Mouse (Mus musculus): ENCODE results near the gene Nemp1.

The Nemp1 gene

GRCm38 (mm10) chr10:127721671-127722418 is 55.1 kb downstream of the Nemp1 start:
- peak in 1 of 2 experiments; percentile 34 for DNase-seq (ENCODE audit: low spot score in 2 of 2)

- no peak for DNase-seq (ENCODE audit: low spot score in 2 of 2)
Observed at GRCm38 (mm10) chr10:127724178-127724577, 57.5 kb downstream of the Nemp1 start, which contains the start of gene Tac2. TSS of gene Tac2 (plus strand) at chr10:127724478.

GRCm38 (mm10) chr10:127725136-127725535 is 58.4 kb downstream of the Nemp1 start:
- no peak for DNase-seq (ENCODE audit: low spot score in 2 of 2)

- no peak for DNase-seq (ENCODE audit: low spot score in 2 of 2)
Observed at GRCm38 (mm10) chr10:127728437-127728836, 61.7 kb downstream of the Nemp1 start.

- DNase-seq (ENCODE audit: low spot score in 2 of 2): no peak
Observed at GRCm38 (mm10) chr10:127730285-127730932, 63.7 kb downstream of the Nemp1 start.

GRCm38 (mm10) chr10:127730933-127731310 is 64.2 kb downstream of the Nemp1 start:
- DNase-seq (ENCODE audit: low spot score in 2 of 2): no peak

GRCm38 (mm10) chr10:127731397-127731796 is 64.7 kb downstream of the Nemp1 start:
- DNase-seq (ENCODE audit: low spot score in 2 of 2): no peak

- no peak for DNase-seq (ENCODE audit: low spot score in 2 of 2)
Observed at GRCm38 (mm10) chr10:127734434-127734833, 67.7 kb downstream of the Nemp1 start.

GRCm38 (mm10) chr10:127736266-127736665 is 69.6 kb downstream of the Nemp1 start:
- no peak for DNase-seq (ENCODE audit: low spot score in 2 of 2)

GRCm38 (mm10) chr10:127736916-127737315 is 70.2 kb downstream of the Nemp1 start:
- DNase-seq (ENCODE audit: low spot score in 2 of 2): no peak

- no peak for DNase-seq (ENCODE audit: low spot score in 2 of 2)
Observed at GRCm38 (mm10) chr10:127737552-127737951, 70.9 kb downstream of the Nemp1 start.

- DNase-seq (ENCODE audit: low spot score in 2 of 2): no peak
Observed at GRCm38 (mm10) chr10:127738151-127738882, 71.6 kb downstream of the Nemp1 start.

- DNase-seq (ENCODE audit: low spot score in 2 of 2): peak; percentile 81 to 85
Observed at GRCm38 (mm10) chr10:127739083-127739660, 72.5 kb downstream of the Nemp1 start, which contains the start of gene Zbtb39. TSS of gene Zbtb39 (plus strand) at chr10:127739538.

GRCm38 (mm10) chr10:127739661-127740161 is 73.0 kb downstream of the Nemp1 start:
- peak in 1 of 2 experiments; percentile 32 for DNase-seq (ENCODE audit: low spot score in 2 of 2)

GRCm38 (mm10) chr10:127744661-127745060 is 78.0 kb downstream of the Nemp1 start:
- DNase-seq (ENCODE audit: low spot score in 2 of 2): no peak

- no peak for DNase-seq (ENCODE audit: low spot score in 2 of 2)
Observed at GRCm38 (mm10) chr10:127745886-127746285, 79.2 kb downstream of the Nemp1 start.

- no peak for DNase-seq (ENCODE audit: low spot score in 2 of 2)
Observed at GRCm38 (mm10) chr10:127747254-127747653, 80.6 kb downstream of the Nemp1 start.

GRCm38 (mm10) chr10:127748847-127749612 is 82.3 kb downstream of the Nemp1 start:
- peak in 1 of 2 experiments; percentile 43 for DNase-seq (ENCODE audit: low spot score in 2 of 2)

- no peak for DNase-seq (ENCODE audit: low spot score in 2 of 2)
Observed at GRCm38 (mm10) chr10:127750136-127750777, 83.6 kb downstream of the Nemp1 start.

Measured in urinary bladder, postnatal 4 days (tissue).